ENCODE assay signal across 30 mouse cellular contexts in the genomic region with DNA sequence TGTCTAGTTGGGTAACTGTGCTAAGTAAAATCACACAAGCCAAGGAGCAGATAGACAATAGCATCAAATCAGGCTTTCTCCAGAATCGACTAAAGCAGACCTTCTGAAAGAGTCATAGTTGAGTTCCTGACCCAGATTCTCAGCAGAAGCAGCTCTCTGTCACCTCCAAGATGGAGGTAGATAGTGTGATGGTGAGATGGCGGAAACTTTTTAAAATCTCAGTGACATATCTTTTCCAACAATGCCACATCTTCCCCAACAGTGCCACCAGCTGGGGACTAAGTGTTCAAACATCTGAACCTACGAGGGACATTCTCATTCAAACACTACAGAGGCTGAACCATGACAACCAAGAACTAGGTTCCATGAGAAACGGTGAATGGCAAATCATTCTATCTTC. TPM values are rescaled to one million over a fixed set of nuclear protein-coding genes. Genes with fewer than 3 reads are reported as not detected.
DNase-seq lines count a peak whose midpoint lies in the region; ATAC-seq and TF ChIP-seq lines count a peak whose summit lies in the region.
"Had no signal": no experiment of that assay in that cellular context is flagged by ENCODE, and none has a peak within 500 bp of the region (broad histone marks: within the 10 kb centered on the region; RNA-seq: fewer than 3 reads in every experiment).

No protein-coding gene starts in this region.

- 94% methylated on average over 4 of the region's 4 CpGs for WGBS in heart, adult 2 months
- 93% methylated on average over 4 of the region's 4 CpGs for WGBS in lung, postnatal 0 days
- WGBS in thymus, adult 2 months = 97% methylated on average over 4 of the region's 4 CpGs

- DNase-seq in heart, adult 2 months = no peak
- DNase-seq in heart, adult 8-10 months (ENCODE audit: low spot score) = no peak
- no peak for DNase-seq in lung, postnatal 0 days (ENCODE audit: low spot score)
- DNase-seq in lung, postnatal 10 days = no peak
- DNase-seq in NIH3T3 (ENCODE audit: low read depth) = peak; percentile 23
- DNase-seq in induced T-regulatory cell, adult 2 months (ENCODE audit: low read depth) = peak; percentile 21
- DNase-seq in thymus, adult 2 months = no peak
- DNase-seq: adrenal gland, postnatal 25 days; cerebellum, adult 11-12 months; cerebellum, adult 9-11 months; gastrocnemius, postnatal 10 days; heart, postnatal 10 days; kidney, adult 2 months; layer of hippocampus, postnatal 36 days; left cerebral cortex, postnatal 4 days; liver, embryonic 13.5 days; lung, adult 2 months; lung, postnatal 4 days; spleen, adult 18-20 months; thymus, postnatal 14 days had no signal

- TF ChIP-seq CTCF in heart, adult 2 months (IDR thresholded peaks at IDR 0.05) = 0 out of 2 replicates have a peak, but pooled peaks have one; percentile 4
- TF ChIP-seq CTCF in lung, postnatal 0 days (IDR thresholded peaks at IDR 0.05) = peak; percentile 28; the same call in 1 of the 2 replicates
- no peak for TF ChIP-seq CTCF in thymus, adult 2 months (IDR thresholded peaks at IDR 0.05; ENCODE audit: borderline replicate concordance, control insufficient read depth, extremely low read depth, insufficient read depth, low read length, poor library complexity)

- H3K9me3 ChIP-seq in lung, postnatal 0 days (ENCODE audit: low read length) = no peaks in the 10 kb centered on the region
- H3K9me3 ChIP-seq: embryonic facial prominence, embryonic 13.5 days; heart, embryonic 13.5 days; midbrain, embryonic 15.5 days had no signal

- H3K27ac ChIP-seq in heart, adult 2 months = no peak overlapping the region
- no peak overlapping the region for H3K27ac ChIP-seq in lung, postnatal 0 days (ENCODE audit: low read length)
- H3K27ac ChIP-seq in thymus, adult 2 months (ENCODE audit: control insufficient read depth, insufficient read depth, low read length) = no peak overlapping the region
- H3K27ac ChIP-seq: embryonic facial prominence, embryonic 13.5 days; heart, embryonic 13.5 days; hindbrain, embryonic 14.5 days; liver, embryonic 13.5 days had no signal

- H3K27me3 ChIP-seq in heart, adult 2 months (ENCODE audit: control insufficient read depth, insufficient read depth, low read length) = no peaks in the 10 kb centered on the region
- no peaks in the 10 kb centered on the region for H3K27me3 ChIP-seq in lung, postnatal 0 days (replicated peaks; ENCODE audit: insufficient read depth, low read length)
- no peaks in the 10 kb centered on the region for H3K27me3 ChIP-seq in thymus, adult 2 months (ENCODE audit: control insufficient read depth, insufficient read depth, low read length)
- H3K27me3 ChIP-seq: embryonic facial prominence, embryonic 13.5 days; heart, embryonic 13.5 days; liver, embryonic 13.5 days; megakaryocyte, embryonic 14.5 days; midbrain, embryonic 15.5 days had no signal

- no peak overlapping the region for H3K4me2 ChIP-seq in lung, postnatal 0 days (replicated peaks; ENCODE audit: low read depth, low read length)

- no peak overlapping the region for H3K9ac ChIP-seq in heart, adult 2 months (ENCODE audit: low read depth, low read length)
- no peak overlapping the region for H3K9ac ChIP-seq in lung, postnatal 0 days (replicated peaks; ENCODE audit: low read depth)
- H3K9ac ChIP-seq: hindbrain, embryonic 14.5 days; liver, embryonic 13.5 days; midbrain, embryonic 15.5 days had no signal

- H3K4me3 ChIP-seq in heart, adult 2 months = no peak overlapping the region
- no peak overlapping the region for H3K4me3 ChIP-seq in lung, postnatal 0 days (ENCODE audit: low read depth, low read length)
- H3K4me3 ChIP-seq in thymus, adult 2 months (ENCODE audit: control insufficient read depth, insufficient read depth, low read length) = no peak overlapping the region

- no peak for TF ChIP-seq POLR2A in heart, adult 2 months (IDR thresholded peaks at IDR 0.05; ENCODE audit: insufficient read depth, low read depth, low read length)
- TF ChIP-seq POLR2A in thymus, adult 2 months (IDR thresholded peaks at IDR 0.05; ENCODE audit: control insufficient read depth, extremely low read depth, insufficient read depth, low read length, poor library complexity) = no peak

- no peak for TF ChIP-seq EP300 in heart, adult 2 months (IDR thresholded peaks at IDR 0.05; ENCODE audit: insufficient read depth, low read depth, low read length)
- no peak for TF ChIP-seq EP300 in lung, postnatal 0 days (IDR thresholded peaks at IDR 0.05)

- intact Hi-C loops in heart, adult 2 months (cut with DNase I) = loop anchor here (1.0 kb wide), 1 partner anchor 44 kb away; the partner anchor contains the start of gene Ttc30b

- no peaks in the 10 kb centered on the region; the same call in 1 of the 2 replicates for H3K4me1 ChIP-seq in heart, adult 2 months (ENCODE audit: control insufficient read depth, insufficient read depth, low read length)
- H3K4me1 ChIP-seq in lung, postnatal 0 days (ENCODE audit: insufficient read depth, low read depth, low read length) = no peaks in the 10 kb centered on the region
- no peaks in the 10 kb centered on the region for H3K4me1 ChIP-seq in thymus, adult 2 months (replicated peaks; ENCODE audit: control insufficient read depth, insufficient read depth, low read length)
- H3K4me1 ChIP-seq: megakaryocyte, embryonic 14.5 days had no signal

- H3K79me2 ChIP-seq in heart, adult 2 months (replicated peaks; ENCODE audit: control insufficient read depth, insufficient read depth, low read length) = no peaks in the 10 kb centered on the region

- ATAC-seq in lung, postnatal 0 days = no peak

- H3K36me3 ChIP-seq in heart, adult 2 months (ENCODE audit: control insufficient read depth, insufficient read depth, low read length) = peaks cover 2% of the 10 kb centered on the region; the same call in 1 of the 2 replicates
- no peaks in the 10 kb centered on the region for H3K36me3 ChIP-seq in lung, postnatal 0 days (ENCODE audit: insufficient read depth, low read length)
- no peaks in the 10 kb centered on the region for H3K36me3 ChIP-seq in thymus, adult 2 months (ENCODE audit: control insufficient read depth, insufficient read depth, low read length)
- H3K36me3 ChIP-seq: embryonic facial prominence, embryonic 13.5 days; forebrain, embryonic 10.5 days; heart, embryonic 13.5 days; liver, embryonic 13.5 days; midbrain, embryonic 15.5 days had no signal

RNA-seq across cellular contexts. Expression of gene Ttc30a1, which starts 0.9 kb away (rescaled TPM):
- 1 to 10 TPM; 3.1 to 4.0 TPM for total RNA-seq in heart, adult 2 months (2021)
- 2.4 and 4.0 TPM in 2 replicates for polyA plus RNA-seq in heart, adult 2 months (2012; rRNA removed)
- total RNA-seq in heart, adult 8-10 months (2022) = 1 to 10 TPM; 3.2 to 4.4 (median 4.2) TPM
- 2.8 and 3.9 TPM in 2 replicates for polyA plus RNA-seq in lung, postnatal 0 days (2015; fragmentation: Nextera tagmentation; extraction: Ambion mirVana)
- polyA plus RNA-seq in thymus, adult 2 months (2012; rRNA removed) = 3.5 and 3.8 TPM in 2 replicates
- total RNA-seq: MEL had no signal

RNA-seq across cellular contexts. Expression of gene Ttc30a2, which starts 4.7 kb away (rescaled TPM):
- total RNA-seq in heart, adult 2 months (2021) = 1 to 10 TPM; 2.3 TPM
- 0.76 and 1.7 TPM in 2 replicates for polyA plus RNA-seq in heart, adult 2 months (2012; rRNA removed)
- total RNA-seq in heart, adult 8-10 months (2022) = 1 to 10 TPM; 2.1 to 3.5 (median 2.5) TPM
- polyA plus RNA-seq in lung, postnatal 0 days (2015; fragmentation: Nextera tagmentation; extraction: Ambion mirVana) = 0.25 and 0.65 TPM in 2 replicates
- polyA plus RNA-seq in thymus, adult 2 months (2012; rRNA removed) = 0.19 and 0.24 TPM in 2 replicates
- total RNA-seq: common myeloid progenitor, adult 5-6 weeks; granulocyte monocyte progenitor cell, adult 5-6 weeks; MEL had no signal
- polyA plus RNA-seq: inflammation-experienced regulatory T-cells, adult 6 months had no signal

RNA-seq across cellular contexts. Expression of gene Ttc30b, which starts 44.2 kb away (rescaled TPM):
- total RNA-seq in heart, adult 2 months (2021) = 10 to 100 TPM; 13.2 to 17.5 TPM
- polyA plus RNA-seq in heart, adult 2 months (2012; rRNA removed) = 11.1 and 17.2 TPM in 2 replicates
- total RNA-seq in heart, adult 8-10 months (2022) = 10 to 100 TPM; 14.6 to 20.9 (median 16.8) TPM
- polyA plus RNA-seq in lung, postnatal 0 days (2015; fragmentation: Nextera tagmentation; extraction: Ambion mirVana) = 17.9 and 18.6 TPM in 2 replicates
- polyA plus RNA-seq in thymus, adult 2 months (2012; rRNA removed) = 3.9 and 4.4 TPM in 2 replicates
- total RNA-seq: MEL had no signal

Comparison
In these comparisons a context has a peak if more than half of its experiments do, and no peak if none do; other contexts are left out.
1. DNase-seq: peak in NIH3T3 (single experiment) and induced T-regulatory cell, adult 2 months (single experiment); none in heart, adult 2 months (0 of 2), heart, adult 8-10 months (single experiment), lung, postnatal 0 days (single experiment), lung, postnatal 10 days (single experiment) and thymus, adult 2 months (single experiment).